Mouse (Mus musculus): ENCODE results near the gene Rnf187.

Gene Rnf187

DNA sequence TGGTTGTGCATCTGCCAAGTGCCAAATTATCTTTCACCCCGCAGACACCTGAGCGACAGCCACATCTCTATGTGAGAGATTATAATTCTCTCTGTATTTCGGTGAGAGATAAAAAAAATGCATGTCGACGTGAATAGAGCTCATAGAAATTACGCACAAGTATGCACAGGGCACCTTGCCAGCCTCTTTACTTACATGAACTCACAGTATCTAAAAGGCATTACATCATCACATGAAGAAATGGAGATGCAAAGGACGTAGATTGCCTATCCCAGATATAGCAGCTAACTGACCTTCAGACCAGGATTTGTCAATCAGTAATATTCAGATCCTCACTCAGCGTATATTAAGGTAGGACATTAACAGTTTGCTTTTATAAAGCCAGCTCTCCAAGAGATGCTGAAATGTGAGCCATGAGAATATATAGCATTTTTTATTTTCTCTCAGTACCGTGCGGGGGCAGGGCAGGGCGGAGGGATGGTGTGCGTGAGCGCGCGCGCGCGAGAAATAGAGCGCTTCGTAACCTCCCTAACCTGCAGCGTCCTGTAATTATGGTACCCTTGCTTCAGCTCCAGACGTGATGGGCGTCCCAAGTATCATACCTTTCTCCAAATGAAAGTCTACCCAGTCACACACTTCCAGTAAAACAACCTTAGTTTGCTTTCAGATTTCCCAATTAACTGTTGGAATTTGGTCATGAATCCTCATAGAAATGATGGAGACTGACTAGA lies 9.2 kb upstream of the Rnf187 start:
- in situ Hi-C loops (cut with MboI, MseI) = no loop called here

DNA sequence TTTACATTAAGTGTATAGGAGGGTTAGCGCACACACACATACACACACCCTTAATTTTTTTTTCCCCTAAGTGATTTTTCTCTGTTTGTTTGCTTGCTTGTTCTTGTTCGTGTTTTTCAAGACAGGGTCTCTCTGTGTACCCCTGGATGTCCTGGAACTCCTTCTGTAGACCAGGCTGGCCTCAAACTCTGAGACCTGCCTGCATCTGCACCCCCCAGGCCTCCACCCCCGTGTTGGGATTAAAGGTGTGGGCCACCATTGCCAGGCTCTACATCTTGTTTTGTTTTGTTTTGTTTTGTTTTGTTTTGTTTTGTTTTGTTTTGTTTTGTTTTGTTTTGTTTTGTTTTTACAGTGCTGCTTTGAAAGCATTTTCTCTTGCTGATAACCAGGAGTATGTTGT lies 8.6 kb upstream of the Rnf187 start:
- in situ Hi-C loops (cut with MboI, MseI) = no loop called here

DNA sequence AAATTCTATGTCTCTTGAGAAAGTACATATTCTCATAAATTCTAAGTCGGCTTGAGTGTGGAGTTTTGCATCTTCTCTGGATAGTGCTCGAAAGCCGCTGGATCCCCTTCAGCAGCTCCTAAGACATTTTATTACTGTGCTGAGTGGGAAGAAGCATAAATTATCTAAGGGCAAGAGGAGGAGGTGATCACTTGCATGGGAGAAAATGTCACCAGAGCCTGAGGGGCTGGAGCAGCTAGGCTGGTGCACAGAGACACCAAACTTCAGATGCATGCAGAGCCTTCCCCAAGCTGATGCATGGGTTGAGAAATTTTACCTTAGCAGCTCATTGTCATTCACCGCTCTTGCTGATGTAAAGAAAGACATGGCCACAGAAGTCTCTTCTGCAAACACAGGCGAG lies 5.4 kb upstream of the Rnf187 start:
- in situ Hi-C loops (cut with MboI, MseI) = no loop called here

DNA sequence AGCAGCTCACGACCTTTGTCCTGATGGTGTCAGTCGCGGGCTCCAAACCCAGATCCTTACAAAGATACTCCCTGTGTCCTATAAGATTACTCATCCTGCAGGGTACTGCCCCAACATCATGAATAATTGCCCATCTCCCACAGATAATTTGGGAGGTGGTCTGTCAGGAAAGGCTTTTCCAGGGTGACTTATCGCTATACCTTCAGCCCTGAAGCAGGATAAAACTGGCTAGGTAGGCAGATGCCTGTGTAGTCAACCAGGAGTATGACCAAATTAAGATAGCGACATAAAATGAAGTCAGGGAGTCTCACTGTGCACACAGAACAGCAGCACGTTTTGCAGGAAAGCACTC lies 348 bp upstream of the Rnf187 start:
- in situ Hi-C loops (cut with MboI, MseI) = no loop called here

DNA sequence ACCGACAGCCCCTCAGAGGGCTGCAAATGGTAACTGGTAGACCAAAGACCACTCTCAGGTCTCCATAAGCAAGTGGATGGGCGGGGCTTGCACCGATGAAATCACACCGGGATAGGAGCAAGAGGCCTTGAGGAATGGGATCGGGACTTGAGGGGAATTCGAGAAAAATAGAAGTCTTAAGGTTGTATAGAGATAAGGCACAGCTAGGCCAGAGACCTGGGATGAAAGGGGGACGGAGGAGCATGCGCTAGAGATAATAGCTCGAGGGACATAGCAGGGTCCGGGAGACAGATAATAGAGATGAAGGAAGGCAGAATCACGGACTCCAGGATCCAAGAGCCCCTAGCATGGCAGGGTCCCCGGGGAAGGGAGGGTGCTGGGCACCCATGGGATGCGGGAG lies 807 bp downstream of the Rnf187 start:
- in situ Hi-C loops (cut with MboI, MseI) = no loop called here

DNA sequence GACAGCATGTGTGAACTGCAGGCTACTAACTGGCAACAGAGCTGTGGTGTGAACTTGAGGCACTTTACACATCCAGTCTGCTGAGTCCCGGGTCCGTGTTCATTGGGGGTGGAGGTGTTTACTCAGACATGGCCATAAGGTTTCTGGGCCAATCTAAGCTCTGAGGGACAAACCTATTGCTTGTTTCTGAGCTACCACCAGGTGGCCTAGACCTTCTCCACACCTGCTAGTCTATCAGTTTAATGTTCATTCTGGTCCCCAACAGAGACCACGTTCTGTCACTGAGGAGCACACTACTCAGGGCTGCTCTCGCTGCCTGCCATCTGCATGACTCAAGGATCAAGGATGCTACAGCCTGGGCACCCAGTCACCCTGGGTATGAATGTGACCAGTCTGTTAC lies 7.1 kb downstream of the Rnf187 start:
- in situ Hi-C loops (cut with MboI, MseI) = no loop called here

DNA sequence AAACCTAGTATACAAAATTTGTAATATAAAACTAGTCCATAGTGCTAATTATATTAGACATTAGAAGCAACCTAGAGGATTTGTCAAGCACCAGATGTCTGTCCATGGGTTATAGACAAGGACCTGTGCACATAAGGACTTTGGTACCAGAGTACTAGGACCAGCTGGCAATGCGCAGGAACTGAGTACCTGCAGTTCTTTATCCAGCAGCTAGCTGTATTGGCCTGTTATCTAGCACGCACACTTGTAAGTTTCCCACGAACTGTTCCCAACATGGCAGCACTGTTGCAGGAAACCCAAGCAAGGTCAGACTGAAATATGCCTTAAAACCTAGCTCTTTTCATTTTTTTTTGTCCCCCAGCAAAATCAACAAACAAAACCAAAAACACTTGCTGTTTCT lies 8.5 kb downstream of the Rnf187 start:
- in situ Hi-C loops (cut with MboI, MseI) = no loop called here

DNA sequence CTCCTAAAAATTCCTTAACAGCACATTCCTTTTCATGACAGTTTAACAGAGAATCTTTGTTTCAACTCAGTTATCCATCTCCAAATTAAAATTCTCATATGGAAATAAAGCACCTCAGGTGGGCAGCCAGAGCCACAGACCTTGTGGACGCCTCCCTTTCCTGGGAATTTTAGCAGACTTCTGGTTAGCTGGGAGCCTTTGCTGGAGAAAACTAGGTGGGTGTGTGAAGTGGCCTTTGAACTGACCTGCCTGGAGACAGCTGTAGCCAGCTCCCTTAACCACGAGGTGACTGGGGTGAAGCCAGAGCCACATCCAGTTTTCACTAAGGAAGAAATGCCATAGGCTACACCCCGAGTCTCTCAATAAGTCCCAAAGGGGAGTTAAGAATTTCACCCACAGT lies 9.1 kb downstream of the Rnf187 start:
- in situ Hi-C loops (cut with MboI, MseI) = no loop called here

DNA sequence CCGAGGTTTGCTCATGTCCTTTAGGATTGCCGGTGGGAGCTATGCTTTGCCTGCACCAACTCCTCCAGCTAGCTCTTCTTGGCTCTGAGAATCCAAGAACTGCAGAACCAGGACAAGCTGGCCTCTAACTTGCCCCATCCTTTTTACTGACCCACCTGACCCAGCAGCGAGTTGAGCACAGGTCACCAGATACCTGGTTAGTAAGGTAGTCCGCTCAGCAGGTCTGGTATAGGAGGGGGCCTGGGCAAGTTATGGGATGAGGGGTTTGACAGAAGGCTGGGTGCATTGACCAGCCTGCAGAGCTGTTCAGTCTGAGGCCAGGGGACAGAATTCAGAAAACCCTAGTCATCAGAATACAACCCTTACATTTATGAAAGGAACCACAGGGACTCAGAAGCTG lies 9.7 kb downstream of the Rnf187 start:
- in situ Hi-C loops (cut with MboI, MseI) = no loop called here

DNA sequence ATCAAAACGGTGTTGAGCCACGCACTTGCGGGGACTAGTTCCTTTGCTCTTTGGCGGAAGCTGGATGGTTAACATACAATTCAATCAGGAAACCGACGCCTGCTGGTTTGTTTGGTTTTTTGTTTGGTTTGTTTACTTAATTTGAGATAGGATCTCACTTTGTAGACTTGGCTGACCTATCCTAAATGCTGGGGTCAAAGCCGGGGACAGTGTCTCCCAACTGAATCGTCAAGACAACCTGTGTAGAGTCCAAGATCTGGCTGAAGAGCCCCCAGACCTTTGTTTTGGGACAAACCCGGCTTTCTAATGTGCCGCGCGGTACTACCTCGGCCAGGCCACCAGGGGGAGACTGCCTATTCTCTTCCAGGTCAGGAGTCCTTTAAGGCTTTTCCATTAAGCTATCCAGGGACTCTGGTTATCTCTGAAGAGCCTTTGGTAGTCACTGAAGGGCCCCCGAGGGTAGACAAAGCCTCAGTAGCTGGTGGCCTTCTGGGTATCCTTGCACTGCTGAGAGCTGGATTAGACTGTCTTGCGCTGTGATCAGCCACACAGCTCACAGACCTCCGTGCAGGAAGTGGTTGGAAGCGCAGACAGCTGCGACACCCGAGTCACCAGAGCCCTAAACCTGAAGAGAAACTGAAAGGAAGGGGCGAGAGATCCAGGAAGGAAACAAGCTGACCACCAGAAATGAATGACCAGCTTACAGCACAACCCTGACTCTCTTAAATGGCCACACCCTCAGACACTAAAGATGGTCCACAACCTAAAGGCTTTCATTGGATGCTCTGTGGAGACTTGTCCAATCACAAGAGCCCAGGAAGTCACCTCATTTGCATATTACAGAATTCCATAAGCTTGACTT lies 10.7 kb downstream of the Rnf187 start:
- in situ Hi-C loops (cut with MboI, MseI) = no loop called here

DNA sequence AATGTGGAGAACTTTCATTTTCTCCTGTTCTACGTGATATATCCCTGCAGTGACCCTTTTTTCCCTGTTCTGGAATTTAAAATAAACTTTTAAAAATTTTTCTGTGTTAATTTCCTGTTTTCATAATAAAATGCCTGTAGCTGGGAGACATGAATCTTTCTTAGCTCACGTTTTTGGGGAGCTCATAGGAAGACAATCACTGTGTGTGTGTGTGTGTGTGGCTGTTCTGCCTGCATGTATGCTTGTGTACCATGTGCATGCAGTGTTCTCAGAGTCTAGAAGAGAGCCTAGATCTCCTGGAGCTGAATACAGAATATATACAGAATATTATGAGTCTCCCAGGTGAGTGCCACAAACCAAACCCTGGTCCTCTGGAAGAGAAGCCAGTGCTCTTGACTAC lies 11.7 kb downstream of the Rnf187 start:
- in situ Hi-C loops (cut with MboI, MseI) = no loop called here

DNA sequence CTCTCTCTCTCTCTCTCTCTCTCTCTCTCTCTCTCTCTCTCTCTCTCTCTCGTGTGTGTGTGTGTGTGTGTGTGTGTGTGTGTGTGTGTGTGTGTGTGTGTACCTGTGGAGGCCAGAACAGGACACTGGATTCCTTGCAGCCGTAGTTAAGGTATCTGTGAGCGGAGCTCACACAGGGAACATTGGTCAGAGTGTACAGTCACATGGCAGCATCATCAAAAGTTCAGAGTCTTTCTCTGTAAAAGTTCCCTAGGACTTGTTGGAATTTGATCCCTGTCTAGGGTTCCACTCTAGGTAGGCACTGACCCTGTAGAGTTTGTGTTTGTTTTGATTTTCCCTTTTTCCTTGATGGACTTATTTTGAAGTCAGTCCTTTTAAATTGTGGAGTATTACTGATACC lies 12.1 kb downstream of the Rnf187 start:
- in situ Hi-C loops (cut with MboI, MseI) = no loop called here

DNA sequence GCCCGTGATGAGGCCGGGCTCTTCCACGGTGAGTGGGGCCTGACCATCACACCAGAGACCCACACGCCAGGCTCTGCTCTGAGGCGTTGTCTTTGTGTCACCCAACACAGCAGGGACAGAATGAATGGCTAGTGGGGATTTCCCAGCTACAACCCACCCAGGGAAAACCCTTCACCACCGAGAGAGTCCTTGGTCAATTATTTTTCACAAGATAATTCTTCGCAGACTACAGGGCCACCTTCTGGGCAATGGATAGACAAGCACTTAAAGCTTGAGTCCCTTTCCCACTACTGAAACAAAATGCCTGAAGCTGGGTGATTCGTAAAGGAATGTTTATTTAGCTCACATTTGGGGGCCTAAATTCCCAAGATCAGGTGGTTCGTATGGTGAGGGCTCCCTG lies 16.3 kb downstream of the Rnf187 start:
- in situ Hi-C loops (cut with MboI, MseI) = no loop called here

DNA sequence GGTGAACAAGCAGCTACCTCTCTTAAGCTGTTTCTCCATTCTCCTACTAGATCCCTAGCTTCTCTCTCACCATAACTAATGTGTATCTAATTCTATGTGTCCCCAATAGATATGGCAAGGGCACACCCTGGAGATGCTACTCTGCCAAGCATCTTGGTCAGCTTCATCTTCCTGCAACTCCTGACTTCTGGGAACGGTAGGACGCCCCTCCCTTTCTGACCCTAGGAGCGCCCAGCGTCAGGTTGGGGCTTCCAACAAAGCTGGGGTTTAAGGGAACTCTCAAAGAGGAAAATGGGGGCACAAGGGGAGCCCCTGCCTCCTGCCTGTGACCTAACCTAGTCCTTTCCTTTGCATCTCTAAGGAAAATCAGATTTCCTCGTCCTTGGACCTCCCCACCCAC lies 20.0 kb downstream of the Rnf187 start:
- in situ Hi-C loops (cut with MboI, MseI) = no loop called here

DNA sequence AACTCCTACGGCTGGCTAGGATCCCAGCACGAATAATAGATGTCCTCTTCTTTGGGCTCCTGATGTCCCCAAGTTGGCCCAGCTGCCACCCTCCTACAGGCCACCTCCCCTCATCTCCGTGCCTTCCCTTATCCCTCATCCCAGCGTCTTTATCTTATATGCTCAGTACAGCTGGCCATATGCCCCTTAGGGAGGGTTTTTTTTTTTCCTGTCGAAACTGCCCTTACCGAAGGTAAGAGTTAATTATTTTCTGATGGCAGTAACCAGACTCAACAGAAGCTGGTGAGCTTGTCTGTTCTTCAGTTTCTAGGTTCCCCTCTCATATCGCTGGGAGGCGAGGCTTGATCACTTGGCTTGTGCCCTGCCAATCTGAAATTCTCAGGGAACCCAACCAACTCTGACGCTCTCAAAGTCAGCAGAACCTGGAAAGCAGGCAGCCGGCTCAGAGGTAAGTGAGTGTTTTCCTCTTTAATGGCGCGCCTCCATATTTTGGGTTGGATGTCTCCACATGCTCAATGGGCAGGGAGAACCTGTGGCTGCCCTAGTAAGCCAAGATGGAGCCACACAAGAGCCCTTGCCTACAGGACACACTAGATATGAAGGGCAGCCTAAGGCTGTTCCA lies 20.9 kb downstream of the Rnf187 start, which contains the start of gene Btnl10:
Btnl10 (plus strand) TSS at position 164 of the 622 bp plus-strand sequence.
- in situ Hi-C loops (cut with MboI, MseI) = no loop called here

DNA sequence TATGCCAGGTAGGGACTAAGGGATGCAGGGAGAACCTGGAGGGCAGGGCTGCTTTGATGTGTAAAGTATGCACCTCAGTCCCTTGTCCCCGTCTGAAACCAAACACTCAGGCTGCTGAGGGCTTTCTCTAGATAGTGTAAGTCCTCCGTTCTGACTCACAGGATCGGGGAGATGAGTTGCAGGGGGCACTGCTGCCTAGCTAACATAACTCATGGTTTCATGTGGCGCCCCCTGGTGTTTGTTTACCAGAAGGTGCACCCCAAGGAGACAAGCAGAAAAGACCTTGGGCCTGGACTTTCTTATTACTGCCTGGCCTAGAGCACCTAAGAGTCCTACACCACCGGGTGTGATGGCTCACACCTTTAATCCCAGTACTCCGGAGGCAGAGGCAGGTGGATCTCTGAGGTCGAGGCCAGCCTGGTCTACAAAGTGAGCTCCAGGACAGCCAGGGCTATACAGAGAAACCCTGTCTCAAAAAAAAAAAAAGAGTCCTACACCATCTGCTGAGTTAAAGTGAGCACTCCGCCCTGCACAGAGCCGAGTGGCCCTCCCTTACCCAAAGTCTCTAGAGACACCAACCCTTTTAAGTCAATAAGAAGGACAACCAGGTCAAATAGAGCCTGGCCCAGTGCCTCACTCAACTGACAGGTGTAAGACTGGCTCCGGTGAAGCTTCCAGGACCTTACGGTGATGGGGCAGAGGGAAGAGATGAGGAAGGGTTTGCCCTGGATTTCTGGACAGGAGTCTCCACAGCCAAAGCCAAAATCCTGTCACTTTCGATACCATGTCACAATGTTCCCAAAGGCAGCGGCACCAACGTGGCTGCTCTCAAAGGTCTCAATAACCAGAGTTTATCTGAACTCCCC lies 21.6 kb downstream of the Rnf187 start:
- in situ Hi-C loops (cut with MboI, MseI) = no loop called here

DNA sequence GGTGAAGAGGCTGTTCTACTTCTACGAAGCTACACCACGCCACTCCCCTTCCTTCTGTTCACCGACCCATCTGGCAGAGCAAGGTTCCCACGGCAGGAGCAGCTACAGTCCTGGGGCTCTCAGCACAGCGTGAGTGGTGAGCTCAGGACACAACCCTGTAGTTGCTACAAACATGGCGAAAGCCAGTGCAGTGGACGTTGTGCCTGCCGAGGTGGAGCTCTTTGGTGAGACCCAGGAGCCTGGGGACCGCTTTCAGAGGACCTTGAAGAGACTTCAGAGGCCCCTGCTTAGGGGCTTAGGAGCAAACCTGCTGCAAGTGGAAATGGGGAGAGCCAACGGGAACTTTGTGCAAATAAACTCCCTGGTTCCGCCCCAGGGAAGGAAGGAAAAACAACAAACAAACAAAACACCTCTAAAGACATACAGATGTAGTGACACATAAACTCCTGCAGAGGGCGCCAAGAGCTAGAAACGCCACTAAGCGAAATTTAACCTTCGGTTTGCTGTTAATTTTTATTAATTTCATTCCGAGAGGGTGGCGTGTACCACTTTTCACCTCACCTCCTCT lies 24.2 kb downstream of the Rnf187 start:
- in situ Hi-C loops (cut with MboI, MseI) = no loop called here

DNA sequence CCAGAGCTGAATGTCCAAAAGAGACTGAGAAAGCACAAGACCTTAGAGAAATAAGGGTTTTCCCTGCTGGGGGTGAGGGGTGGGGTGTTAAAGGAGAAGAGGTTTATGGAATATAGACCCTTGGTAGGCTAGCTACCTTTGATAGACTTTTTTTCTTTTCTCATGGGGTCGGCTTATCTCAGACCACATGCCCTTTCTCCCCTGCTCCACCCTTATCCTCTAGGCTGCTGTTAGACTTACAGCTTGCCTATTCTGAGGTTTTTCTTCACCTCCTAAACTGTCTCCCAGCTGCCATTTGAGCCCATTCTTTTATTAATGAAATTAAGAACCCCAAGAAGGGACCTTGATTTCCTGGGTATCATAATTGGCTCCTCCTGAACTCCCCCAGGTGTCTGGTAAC lies 24.9 kb downstream of the Rnf187 start:
- in situ Hi-C loops (cut with MboI, MseI) = no loop called here

DNA sequence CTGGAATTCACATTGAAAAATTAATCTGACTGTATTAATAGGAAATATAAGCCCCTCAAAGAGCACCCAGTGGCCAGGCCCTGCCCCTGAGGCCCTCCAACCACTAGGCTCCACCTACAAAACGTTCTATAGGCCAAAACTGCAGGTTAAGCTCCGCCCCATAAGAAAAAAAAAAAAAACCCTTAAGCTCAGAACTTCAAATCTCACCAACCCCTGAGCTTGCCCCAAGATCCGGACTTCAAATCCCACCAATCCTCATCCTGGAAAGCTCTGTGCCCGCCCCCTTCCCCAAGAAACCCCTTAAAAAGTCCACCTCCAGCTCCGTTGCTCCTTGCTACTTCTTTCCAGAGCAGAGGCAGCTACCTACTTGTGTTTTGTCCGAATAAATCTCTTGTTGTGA lies 33.9 kb downstream of the Rnf187 start:
- in situ Hi-C loops (cut with MboI, MseI) = no loop called here

DNA sequence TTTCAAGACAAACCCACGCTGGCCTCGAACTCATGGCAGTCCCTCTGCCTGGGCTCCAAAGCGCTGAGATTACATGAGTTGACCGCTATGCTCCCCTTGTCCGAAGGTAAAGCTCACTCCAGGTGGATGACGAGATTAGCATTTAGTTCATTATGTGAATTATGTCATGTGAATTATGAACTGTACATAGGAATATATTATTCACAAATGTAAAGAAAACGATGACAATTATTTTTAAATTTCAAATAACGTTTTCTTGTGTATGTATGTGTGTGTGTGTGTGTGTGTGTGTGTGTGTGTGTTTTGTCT lies 34.4 kb downstream of the Rnf187 start:
- in situ Hi-C loops (cut with MboI, MseI) = no loop called here

DNA sequence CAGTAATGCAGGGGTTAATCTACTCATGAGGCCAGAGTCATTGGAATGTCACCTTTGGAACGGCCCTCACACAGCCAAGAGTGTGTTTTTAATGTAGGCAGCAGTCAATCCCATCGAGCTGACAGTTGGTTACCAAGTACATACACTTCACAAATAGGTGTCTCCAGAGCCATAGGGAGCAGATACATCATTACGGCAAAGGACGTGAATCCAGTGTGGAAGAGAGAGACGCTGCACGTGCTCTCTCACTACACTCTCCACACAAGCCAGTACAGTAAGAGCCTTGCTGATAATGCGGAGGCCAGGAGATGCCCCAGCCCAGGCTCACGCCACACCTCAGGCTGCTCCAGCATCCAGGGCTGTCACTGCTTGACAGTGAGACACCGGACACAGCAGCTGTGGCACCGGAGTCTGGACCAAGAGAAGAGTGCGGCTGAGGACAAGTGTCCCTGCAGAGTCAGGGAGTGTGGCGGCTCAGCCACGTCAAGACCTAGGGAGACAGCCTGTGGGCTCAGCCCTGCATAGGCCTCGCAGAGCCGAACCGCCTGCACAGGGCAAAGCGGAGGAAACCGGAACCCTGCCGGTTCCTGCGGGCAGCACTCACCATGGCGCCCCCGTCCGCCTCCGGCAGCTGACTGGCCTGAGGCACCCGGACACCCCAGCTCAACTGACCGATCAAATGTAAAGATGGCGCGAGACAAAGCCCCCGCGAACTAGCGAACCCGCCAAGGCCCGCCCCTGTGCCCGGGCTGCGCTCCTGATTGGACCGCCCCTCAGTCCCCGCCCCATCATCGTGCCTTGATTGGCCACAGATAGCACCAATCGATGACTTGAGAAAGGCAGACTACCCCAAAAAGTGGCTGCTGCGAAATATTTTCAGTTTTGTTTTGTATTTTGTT lies 35.0 kb downstream of the Rnf187 start, which contains the start of gene Zfp39:
Zfp39 (minus strand) TSS at position 715 of the 899 bp plus-strand sequence.
- in situ Hi-C loops (cut with MboI, MseI) = no loop called here
